Mouse (Mus musculus): Measurements from ENCODE around the gene Cnksr3. TPM values are rescaled to one million over a fixed set of nuclear protein-coding genes. Genes with fewer than 3 reads are reported as not detected.
A peak's percentile ranks its signal among the peaks of the same experiment; 100 is the strongest.

Cnksr3 gene
- polyA plus RNA-seq, 1 experiment from 2014 or later = 6.8 TPM

GRCm38 (mm10) chr10:7214718-7215117 is 2.7 kb upstream of the Cnksr3 start:
- Histone ChIP-seq H3K4me2 (replicated peaks; ENCODE audit: low read depth) (no peak overlapping the region), H3K9ac (ENCODE audit: low read depth, low read length) (no peak overlapping the region), H3K9me3 (ENCODE audit: control insufficient read depth) (no peaks in the 10 kb centered on the region), H3K27me3 (replicated peaks; ENCODE audit: control insufficient read depth, insufficient read depth, low read length) (no peaks in the 10 kb centered on the region), H3K27ac (ENCODE audit: low read depth, low read length) (no peak overlapping the region), H3K36me3 (ENCODE audit: control insufficient read depth, insufficient read depth) (no peaks in the 10 kb centered on the region), H3K4me1 (replicated peaks; ENCODE audit: control insufficient read depth, insufficient read depth, low read length) (peaks cover 12% of the 10 kb centered on the region), H3K4me3 (ENCODE audit: low read depth, low read length) (no peak overlapping the region)
- no peak for ATAC-seq
- WGBS = 68% methylated on average over 4 of the region's 4 CpGs
- TF ChIP-seq CTCF (IDR thresholded peaks at IDR 0.05; ENCODE audit: low read depth) = no peak

GRCm38 (mm10) chr10:7213066-7213630 is 1.1 kb upstream of the Cnksr3 start:
- peak overlapping the region; percentile 91; the same call in 1 of the 2 replicates for H3K9ac ChIP-seq (ENCODE audit: low read depth, low read length)
- 22% methylated on average over 10 of the region's 10 CpGs for WGBS
- peak overlapping the region; percentile 89; the same call in 1 of the 2 replicates for H3K27ac ChIP-seq (ENCODE audit: low read depth, low read length)
- H3K4me2 ChIP-seq (replicated peaks; ENCODE audit: low read depth) = peak overlapping the region; percentile 95
- TF ChIP-seq CTCF (IDR thresholded peaks at IDR 0.05; ENCODE audit: low read depth) = no peak
- H3K4me1 ChIP-seq (replicated peaks; ENCODE audit: control insufficient read depth, insufficient read depth, low read length) = peaks cover 12% of the 10 kb centered on the region
- H3K4me3 ChIP-seq (ENCODE audit: low read depth, low read length) = peak overlapping the region; percentile 86
- no peaks in the 10 kb centered on the region for H3K27me3 ChIP-seq (replicated peaks; ENCODE audit: control insufficient read depth, insufficient read depth, low read length)
- no peaks in the 10 kb centered on the region for H3K36me3 ChIP-seq (ENCODE audit: control insufficient read depth, insufficient read depth)
- no peaks in the 10 kb centered on the region for H3K9me3 ChIP-seq (ENCODE audit: control insufficient read depth)
- ATAC-seq = peak; percentile 16

- TF ChIP-seq CTCF (IDR thresholded peaks at IDR 0.05; ENCODE audit: low read depth) = no peak
Observed at GRCm38 (mm10) chr10:7212537-7212936, 500 bp upstream of the Cnksr3 start.

GRCm38 (mm10) chr10:7210991-7211695 is 894 bp downstream of the Cnksr3 start:
- H3K4me3 ChIP-seq (ENCODE audit: low read depth, low read length) = peak overlapping the region; percentile 86
- H3K27ac ChIP-seq (ENCODE audit: low read depth, low read length) = peak overlapping the region; percentile 89
- no peaks in the 10 kb centered on the region for H3K9me3 ChIP-seq (ENCODE audit: control insufficient read depth)
- peak; percentile 77 for TF ChIP-seq CTCF (IDR thresholded peaks at IDR 0.05; ENCODE audit: low read depth)
- H3K9ac ChIP-seq (ENCODE audit: low read depth, low read length) = peak overlapping the region; percentile 91
- peak overlapping the region; percentile 95 for H3K4me2 ChIP-seq (replicated peaks; ENCODE audit: low read depth)
- WGBS = under 1% methylated on average over 41 of the region's 41 CpGs
- peak; percentile 69 for ATAC-seq
- no peaks in the 10 kb centered on the region for H3K36me3 ChIP-seq (ENCODE audit: control insufficient read depth, insufficient read depth)
- H3K4me1 ChIP-seq (replicated peaks; ENCODE audit: control insufficient read depth, insufficient read depth, low read length) = peaks cover 12% of the 10 kb centered on the region
- H3K27me3 ChIP-seq (replicated peaks; ENCODE audit: control insufficient read depth, insufficient read depth, low read length) = no peaks in the 10 kb centered on the region

More at GRCm38 (mm10) chr10:7212537-7212936, 500 bp upstream of the Cnksr3 start:
- ATAC-seq = peak; percentile 65
- 0% methylated on average over 10 of the region's 10 CpGs for WGBS
- H3K9ac ChIP-seq (ENCODE audit: low read depth, low read length) = peak overlapping the region; percentile 91
- H3K36me3 ChIP-seq (ENCODE audit: control insufficient read depth, insufficient read depth) = no peaks in the 10 kb centered on the region
- no peaks in the 10 kb centered on the region for H3K27me3 ChIP-seq (replicated peaks; ENCODE audit: control insufficient read depth, insufficient read depth, low read length)
- H3K4me1 ChIP-seq (replicated peaks; ENCODE audit: control insufficient read depth, insufficient read depth, low read length) = peaks cover 12% of the 10 kb centered on the region
- peak overlapping the region; percentile 89 for H3K27ac ChIP-seq (ENCODE audit: low read depth, low read length)
- peak overlapping the region; percentile 86 for H3K4me3 ChIP-seq (ENCODE audit: low read depth, low read length)
- peak overlapping the region; percentile 95 for H3K4me2 ChIP-seq (replicated peaks; ENCODE audit: low read depth)
- H3K9me3 ChIP-seq (ENCODE audit: control insufficient read depth) = no peaks in the 10 kb centered on the region

- TF ChIP-seq CTCF (IDR thresholded peaks at IDR 0.05; ENCODE audit: low read depth) = no peak
- Histone ChIP-seq H3K4me1 (replicated peaks; ENCODE audit: control insufficient read depth, insufficient read depth, low read length) (peaks cover 12% of the 10 kb centered on the region), H3K27me3 (replicated peaks; ENCODE audit: control insufficient read depth, insufficient read depth, low read length) (no peaks in the 10 kb centered on the region), H3K9ac (ENCODE audit: low read depth, low read length) (0 out of 2 replicates have a peak overlapping the region, but pooled peaks have one; percentile 91), H3K36me3 (ENCODE audit: control insufficient read depth, insufficient read depth) (no peaks in the 10 kb centered on the region), H3K4me2 (replicated peaks; ENCODE audit: low read depth) (peak overlapping the region; percentile 95), H3K4me3 (ENCODE audit: low read depth, low read length) (peak overlapping the region; percentile 86), H3K27ac (ENCODE audit: low read depth, low read length) (no peak overlapping the region), H3K9me3 (ENCODE audit: control insufficient read depth) (no peaks in the 10 kb centered on the region)
- ATAC-seq = no peak
- 58% methylated on average over 5 of the region's 5 CpGs for WGBS
Observed at GRCm38 (mm10) chr10:7209691-7210455, 2.2 kb downstream of the Cnksr3 start.

GRCm38 (mm10) chr10:7208859-7209441 is 3.1 kb downstream of the Cnksr3 start:
- peak overlapping the region; percentile 95; the same call in 1 of the 2 replicates for H3K4me2 ChIP-seq (replicated peaks; ENCODE audit: low read depth)
- H3K4me3 ChIP-seq (ENCODE audit: low read depth, low read length) = no peak overlapping the region

More at GRCm38 (mm10) chr10:7208859-7209441, 3.1 kb downstream of the Cnksr3 start:
- no peak overlapping the region for H3K9ac ChIP-seq (ENCODE audit: low read depth, low read length)
- TF ChIP-seq CTCF (IDR thresholded peaks at IDR 0.05; ENCODE audit: low read depth) = no peak
- peaks cover 12% of the 10 kb centered on the region for H3K4me1 ChIP-seq (replicated peaks; ENCODE audit: control insufficient read depth, insufficient read depth, low read length)
- H3K27ac ChIP-seq (ENCODE audit: low read depth, low read length) = no peak overlapping the region
- no peak for ATAC-seq
- no peaks in the 10 kb centered on the region for H3K9me3 ChIP-seq (ENCODE audit: control insufficient read depth)
- 57% methylated on average over 10 of the region's 10 CpGs for WGBS
- no peaks in the 10 kb centered on the region for H3K36me3 ChIP-seq (ENCODE audit: control insufficient read depth, insufficient read depth)
- no peaks in the 10 kb centered on the region for H3K27me3 ChIP-seq (replicated peaks; ENCODE audit: control insufficient read depth, insufficient read depth, low read length)

Measured in intestine, postnatal 0 days (tissue).